Mouse (Mus musculus) megakaryocyte progenitor cell, adult 5-6 weeks (primary cell): Measurements from ENCODE around the gene Tnrc6a. TPM values are rescaled to one million over a fixed set of nuclear protein-coding genes. Genes with fewer than 3 reads are reported as not detected.
A peak's percentile ranks its signal among the peaks of the same experiment; 100 is the strongest.
"Not testable (repeated sequence)": the region's sequence is repeated elsewhere in the genome, so short reads cannot be mapped to it uniquely, and the experiment has no call there.

Source experiments
- ATAC-seq: replicated peaks from 2 replicates; pipeline ENCODE4 v1.8.0; 2016; ENCODE audit warnings: mild to moderate bottlenecking, moderate TSS enrichment, inconsistent platforms; ENCODE audit not compliant: poor library complexity
- total RNA-seq, 2 experiments: library from RNA; stranded (forward) in 1 of 2; stranded (reverse) in 1 of 2; fragments of 157-497, 149-512 nt in 1 of 2; fragments of 200-1000 nt in 1 of 2; gene quantifications; 2 replicates each; pipeline versions ENCODE4 v1.2.3 to v1.2.4; 2015 to 2017

Gene Tnrc6a
- total RNA-seq (2015) (20.9 and 29.3 TPM in 2 replicates), total RNA-seq (2017) (20.2 and 51.3 TPM in 2 replicates)

DNA sequence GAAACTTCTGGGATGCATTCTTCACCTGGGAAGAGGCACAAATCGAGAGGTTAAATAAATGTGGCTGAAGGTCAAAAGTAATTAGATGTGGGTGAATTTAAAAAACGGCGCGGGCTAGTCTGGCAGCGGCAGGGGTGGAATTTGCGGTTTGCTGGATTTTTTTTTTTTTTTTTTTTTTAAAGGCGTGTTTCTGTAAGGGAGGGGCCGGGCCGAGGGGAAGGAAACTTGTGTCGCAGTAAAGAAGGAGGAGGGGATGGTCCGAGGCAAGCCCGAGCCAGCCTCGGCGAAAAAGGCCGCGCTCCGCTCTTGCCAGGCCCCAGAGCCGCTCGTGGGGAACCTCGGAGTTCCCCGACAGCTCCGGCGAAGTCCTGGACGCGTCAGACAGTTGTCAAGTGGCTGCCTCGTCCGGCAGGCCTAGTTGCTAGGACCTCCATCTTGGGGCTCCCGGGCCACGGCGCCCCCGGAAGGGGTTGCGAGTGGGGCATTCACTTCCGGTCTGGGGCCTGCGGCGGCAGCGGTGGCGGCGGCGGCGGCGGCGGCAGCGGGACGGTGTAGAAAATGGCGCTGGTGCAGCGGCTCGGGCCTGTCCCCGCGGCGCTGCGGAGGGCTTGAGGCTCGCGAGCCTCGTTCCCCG lies at the start of gene Tnrc6a:
Tnrc6a (plus strand) TSS at position 221 of the 634 bp plus-strand sequence.
- ATAC-seq, result peak; percentile 92

DNA sequence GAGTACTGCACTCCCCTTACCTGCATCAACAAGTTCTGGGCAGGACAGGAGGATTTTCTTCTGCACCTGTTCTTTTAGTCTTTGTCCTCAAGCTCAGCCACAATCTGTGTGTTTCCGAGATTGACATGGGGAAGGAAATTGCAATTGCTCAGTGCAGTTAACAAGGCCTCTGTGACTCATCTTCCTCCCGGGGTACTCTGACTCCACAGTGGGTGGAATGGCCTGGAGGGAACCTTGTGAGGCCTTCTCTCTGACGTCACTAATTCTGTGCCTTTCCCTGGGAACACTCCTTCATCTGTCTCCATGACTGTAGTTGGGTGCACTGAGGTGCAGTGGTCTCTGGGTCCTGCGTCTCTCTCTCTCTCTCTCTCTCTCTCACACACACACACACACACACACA lies 41.4 kb upstream of the Tnrc6a start:
- ATAC-seq, result 0 out of 2 replicates have a peak, but pooled peaks have one; percentile 16

DNA sequence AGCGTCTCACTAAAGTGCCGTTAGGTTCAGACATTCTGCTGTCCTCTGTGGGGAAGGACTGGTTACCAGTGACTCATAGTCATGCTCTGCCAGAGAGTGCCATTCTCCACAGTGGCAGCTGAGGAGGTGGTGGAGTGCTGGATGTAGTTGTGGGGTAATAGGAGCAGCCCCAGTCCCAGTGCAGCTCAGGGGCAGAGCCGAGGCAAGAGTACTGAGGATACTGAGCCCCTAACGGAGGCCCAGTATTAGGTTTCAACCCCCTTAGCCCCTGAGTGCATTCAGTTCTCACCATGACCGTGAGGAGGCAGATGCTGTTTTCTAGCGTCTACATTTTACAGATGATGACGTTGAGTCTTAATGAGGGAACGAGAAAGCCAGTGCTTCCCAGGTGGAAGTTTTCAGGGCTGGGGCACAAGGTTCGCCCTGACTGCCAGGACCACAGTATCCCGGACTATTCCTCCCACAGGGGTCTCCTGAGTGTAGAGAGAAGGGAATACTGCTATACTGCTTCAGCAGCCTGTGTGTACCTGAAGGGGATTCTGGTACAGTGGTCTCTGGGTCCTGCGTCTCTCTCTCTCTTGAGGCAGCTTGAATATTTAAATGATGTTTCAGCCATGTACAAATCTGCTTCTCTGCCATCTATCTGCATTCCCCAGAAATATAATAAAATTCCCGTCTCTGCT lies 40.1 kb upstream of the Tnrc6a start:
- ATAC-seq, result no peak

DNA sequence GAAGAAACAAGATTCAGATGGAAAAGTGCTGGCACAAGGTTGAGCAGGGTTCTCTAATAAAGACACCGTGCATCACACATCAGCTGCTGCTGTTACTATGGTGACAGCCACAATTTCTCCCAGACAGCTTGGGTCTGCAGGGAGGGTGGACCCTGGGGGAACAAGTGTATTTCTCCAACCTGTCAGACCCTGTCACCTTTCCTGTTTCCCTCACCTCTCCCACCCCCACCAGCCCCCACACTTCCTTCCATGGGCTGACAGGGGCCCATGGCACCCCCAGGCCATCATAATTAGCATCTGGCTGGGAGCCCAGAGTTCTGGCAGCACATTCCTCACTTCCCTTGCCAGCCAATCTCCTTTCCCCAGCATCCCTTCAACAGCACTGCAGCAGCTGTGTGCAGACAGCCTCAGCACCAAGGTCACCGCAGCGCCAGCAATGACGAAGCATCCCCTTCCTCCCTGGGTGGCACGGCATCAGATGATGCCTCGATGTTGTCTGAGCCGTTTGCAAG lies 39.4 kb upstream of the Tnrc6a start:
- ATAC-seq, result peak; percentile 65

DNA sequence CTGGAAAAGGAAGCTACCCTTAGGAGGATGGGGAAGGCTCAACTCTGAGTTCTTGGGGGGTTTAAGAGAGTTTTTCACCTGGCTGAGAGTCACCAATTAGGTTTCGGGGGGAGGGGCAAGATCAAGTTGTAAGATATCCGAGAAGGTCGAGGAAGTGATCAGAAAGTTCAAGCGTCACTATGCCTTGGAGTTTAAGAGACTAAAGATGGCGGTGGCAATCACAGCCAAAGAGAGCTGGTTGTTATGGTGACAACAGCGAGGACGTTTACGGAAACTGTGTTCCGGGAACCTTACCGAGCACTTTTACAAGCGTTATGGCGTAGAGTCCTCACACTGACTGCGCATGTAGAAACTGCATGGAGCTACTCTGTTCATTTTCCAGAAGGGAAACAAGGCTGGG lies 39.0 kb upstream of the Tnrc6a start:
- ATAC-seq, result peak; percentile 62; the same call in 1 of the 2 replicates

DNA sequence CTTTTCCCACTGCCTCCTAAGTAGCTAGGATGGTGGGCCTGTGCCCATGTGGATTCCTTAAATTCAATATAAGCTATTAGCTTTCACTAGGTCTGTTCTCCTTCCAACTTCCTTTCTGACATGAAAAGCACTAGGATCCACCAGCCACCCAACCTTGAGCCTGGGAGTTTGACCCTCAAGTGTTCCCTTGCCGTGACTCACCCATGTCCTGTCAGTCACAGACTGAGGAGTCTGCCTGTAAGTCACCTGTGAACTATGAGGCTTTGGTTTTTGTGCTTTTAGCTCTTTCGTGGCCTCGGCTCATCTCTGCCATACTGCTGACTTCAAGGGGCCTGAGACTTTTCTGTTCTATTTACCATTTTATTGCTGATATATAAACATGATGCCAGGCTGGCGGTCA lies 34.8 kb upstream of the Tnrc6a start:
- no peak for ATAC-seq

DNA sequence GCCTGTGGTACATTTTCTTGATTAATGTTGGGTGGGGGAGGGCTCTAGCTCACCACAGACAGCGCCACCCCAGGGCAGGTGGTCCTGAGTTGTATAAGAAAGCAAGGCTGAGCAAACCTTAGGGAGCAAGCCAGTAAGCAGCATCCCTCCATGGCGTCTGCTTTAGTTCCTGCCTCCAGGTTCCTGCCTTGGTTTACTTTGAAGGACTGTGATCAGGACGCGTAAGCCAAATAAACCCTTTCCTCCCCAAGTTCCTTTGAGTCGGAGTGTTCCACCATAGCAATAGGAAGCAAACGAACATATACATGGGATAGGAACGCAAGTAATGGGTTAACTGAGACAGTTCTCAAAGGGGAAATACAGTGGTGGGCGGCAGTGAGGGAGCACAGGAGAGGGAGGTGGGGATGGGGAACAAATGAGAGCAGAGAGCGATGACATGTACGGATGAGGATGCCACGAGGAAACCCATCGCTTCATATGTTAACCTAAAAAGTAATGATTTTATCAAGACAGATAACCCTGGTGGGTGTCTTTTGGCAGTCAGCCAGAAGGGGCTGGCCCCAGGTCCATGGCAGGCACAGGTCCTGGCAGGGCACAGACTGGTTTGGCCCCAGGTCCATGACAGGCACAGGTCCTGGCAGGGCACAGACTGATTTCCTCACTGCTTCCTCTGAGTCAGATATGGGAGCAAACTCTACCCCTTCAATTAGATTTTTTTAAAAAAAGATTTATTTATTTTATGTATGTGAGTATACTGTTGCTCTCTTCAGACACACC lies 27.2 kb upstream of the Tnrc6a start:
- no peak for ATAC-seq

DNA sequence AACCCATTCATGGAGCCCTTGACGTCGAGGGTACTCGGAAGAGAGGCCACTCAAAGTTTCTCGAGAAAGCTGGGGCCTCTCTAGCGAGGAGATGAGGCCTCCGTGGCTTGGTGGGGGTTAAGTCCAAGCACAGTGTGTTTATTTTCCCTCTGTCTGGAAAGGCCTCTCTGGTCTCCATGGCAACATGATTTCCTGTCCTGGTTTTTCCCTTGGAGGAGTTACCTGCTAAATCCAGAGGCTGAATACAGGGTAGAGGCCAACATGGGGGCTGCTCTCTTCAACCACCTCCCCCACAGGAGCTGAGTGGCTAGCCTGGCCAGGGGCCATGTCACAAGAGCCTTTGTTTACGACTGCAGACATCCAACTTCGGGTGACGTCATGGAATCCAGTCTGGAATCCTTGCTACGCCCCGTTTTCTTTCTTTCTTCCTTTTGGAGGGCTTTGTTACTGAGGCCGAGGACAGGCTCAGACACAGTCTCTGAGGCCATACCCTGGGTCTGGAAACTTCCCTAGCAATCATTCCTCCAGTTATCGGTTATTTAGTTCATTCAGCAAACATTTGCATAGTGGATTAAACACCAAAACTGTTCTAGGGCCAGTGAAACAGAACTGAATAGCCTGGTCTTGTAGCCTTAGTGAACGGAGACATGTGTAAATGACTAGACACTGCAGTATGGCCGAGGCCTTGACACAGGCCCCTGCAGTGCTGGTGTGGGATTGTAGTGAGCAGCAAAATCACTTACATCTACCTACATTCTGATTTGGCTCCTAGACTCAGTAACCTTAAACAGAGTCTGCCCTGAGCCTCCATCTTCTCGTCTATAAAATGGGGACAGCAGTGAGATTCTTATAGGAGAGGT lies 25.6 kb upstream of the Tnrc6a start:
- no peak for ATAC-seq

DNA sequence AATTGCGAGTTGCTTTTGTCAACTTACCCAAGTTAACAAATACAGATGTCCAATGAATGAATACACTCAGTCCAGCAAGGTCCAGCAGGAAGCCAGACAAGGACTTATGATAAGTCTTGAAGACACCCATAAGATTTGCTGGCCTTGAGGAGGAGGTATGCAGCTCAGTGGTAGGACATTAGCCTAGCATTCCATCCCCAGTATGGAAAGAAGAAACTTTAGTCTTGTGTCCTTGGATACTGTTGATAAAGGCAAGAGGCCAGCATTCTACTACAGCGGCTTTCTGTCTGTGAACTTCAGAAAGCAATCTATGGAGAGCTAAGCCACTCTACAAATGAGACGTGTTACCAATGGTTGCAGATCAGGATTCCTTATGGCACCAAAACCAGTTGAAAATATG lies 22.4 kb upstream of the Tnrc6a start:
- no peak for ATAC-seq

DNA sequence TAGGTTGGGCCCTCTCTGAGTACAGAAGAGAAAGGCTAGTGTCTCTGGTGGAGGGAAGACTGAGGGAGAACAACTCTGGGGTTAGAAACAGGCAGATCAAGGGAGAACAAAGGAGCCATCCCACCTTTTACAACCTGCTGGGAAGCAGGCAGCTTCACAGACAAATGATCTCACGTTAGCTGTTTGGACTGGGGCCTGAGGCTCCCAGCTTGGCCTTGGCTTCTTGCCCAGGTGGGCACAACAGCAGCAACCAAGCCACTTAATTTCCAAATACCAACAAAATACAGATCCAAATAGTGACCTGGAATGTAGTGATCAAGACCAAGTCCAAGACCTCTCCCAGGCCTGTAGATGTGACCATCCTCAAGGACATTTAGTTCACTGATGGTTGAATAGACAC lies 18.3 kb upstream of the Tnrc6a start:
- not testable (repeated sequence) for ATAC-seq

DNA sequence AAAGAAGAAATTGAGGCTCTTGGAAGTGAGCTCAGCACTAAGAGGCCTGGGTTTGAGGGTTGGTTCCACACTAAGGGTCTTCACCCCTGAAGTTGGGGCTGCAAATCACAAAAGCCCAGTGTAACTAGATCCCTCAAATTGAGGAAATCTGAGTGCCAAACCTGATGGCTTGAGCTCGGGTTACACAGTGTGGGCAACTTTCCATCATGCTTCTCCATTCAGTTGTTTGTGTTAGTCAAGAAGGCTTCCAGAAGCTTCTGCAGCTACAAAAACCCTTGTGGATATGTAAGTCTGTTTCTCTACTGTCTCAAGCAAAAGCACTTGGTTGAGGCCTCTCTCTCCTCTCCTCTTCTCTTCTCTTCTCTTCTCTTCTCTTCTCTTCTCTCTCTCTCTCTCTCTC lies 17.8 kb upstream of the Tnrc6a start:
- ATAC-seq, result no peak

DNA sequence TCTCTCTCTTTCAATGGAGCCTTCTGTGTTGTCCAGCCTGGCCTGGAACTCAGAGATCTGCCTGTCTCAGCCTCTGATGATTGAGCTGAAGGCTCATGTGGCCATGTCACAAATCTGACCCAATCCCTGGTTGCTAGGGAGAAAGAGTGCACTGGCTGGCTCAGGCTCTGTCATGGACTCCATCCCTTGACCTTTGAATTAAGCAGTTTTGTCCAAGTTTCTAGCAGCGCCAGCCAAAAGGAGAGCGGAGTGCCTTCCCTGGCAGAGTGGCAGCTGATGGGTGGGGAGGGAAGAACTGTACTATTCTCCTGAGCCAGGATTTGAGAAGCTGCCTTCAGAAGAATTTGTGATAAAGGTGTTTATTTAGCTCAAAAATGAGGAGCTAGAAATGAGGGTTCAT lies 17.4 kb upstream of the Tnrc6a start:
- no peak for ATAC-seq

DNA sequence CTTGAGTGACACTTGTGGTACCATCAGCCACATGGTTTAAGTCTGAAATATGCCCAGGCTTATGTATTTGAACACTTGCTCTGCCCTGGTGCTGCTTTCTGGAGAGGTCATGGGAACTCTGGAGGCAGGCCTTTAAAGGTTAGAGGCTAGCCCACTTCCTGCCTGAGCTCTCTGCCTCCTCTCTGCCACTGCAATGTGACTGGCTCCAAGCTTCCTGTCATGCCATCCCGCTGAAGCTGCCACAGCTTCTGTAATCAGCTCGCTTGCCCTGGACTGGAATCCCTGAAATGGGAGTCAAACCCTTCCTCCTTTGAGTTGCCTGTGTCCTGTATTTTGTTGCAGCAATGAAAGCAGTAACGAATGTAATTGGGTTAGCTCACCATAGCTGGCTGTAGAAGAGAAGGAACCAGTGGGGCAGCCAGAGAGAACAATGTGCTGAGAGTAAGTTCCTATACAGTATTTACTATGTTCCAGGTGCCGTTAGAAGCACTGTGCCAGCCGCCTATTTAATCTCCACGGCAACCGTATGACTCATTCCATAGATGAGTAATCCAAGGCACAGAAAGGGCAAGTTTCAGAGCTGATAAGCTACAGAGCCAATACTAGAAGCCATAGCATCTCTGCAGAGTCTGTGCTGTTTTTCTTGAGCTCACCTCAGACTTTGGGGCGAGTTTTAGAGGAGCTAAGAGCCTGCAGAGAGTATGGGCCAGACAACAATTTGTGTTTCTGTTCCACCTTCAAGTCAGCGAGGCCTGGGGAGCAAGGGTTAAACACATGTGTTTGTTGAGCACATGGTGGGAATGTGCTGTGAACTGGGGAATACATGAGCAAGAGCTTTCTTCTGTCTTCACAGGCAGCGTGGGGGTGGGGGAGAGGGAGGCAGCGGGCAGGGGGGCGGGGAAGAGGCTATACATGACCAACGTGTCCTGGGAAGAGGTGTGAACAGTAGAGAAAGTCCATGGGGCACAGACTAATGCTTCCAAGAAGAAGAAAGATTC lies 15.3 kb upstream of the Tnrc6a start:
- ATAC-seq, result peak; percentile 58

DNA sequence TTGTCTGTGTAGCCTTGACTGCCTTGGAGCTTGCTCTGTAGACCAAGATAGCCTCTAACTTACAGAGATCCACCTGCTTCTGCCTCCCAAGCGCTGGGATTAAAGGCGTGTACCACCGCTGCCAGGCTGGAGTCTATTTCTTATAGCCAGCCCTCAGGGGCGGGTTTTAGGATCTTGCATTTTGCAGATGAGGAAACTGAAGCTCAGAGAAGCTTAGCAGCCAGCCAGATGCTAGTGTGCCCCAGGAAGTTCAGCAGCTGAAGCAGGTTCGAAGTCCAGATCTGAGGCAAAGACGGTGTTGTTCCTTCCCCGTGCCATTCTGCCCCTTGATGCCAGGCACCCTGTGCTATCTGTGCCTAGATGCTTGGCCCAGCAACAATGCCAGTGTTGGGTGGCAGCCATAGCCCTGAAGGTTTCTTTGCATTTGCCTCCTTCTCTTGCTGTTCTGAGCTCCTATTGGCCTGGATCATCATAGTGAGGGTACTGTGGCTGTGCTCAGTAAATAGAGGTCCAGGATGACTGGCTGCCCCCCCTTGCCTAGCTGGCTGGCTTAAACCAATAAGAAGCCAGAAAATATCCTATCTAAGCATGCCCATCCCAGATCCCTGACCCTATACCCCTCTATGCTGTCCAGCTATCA lies 14.2 kb upstream of the Tnrc6a start:
- no peak for ATAC-seq

DNA sequence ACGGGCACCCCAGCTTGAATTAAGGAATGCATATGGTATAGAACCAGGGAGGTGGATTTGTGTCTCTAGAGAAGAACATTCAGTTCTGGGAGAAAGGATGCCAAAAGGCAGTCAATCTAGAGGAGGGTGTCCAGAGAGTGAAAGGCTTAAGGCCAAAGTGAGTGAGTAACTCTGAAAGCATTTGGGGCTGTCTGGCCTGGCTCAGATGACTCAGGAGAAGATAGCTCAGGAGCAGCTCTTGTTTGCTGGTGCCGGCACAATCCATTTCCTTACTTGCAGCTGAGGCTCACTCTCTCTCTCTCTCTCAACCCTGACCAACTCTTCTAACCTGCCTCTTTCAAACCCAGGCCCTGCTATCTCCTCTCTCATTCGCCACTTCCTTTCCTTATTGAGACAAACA lies 13.6 kb upstream of the Tnrc6a start:
- no peak for ATAC-seq

DNA sequence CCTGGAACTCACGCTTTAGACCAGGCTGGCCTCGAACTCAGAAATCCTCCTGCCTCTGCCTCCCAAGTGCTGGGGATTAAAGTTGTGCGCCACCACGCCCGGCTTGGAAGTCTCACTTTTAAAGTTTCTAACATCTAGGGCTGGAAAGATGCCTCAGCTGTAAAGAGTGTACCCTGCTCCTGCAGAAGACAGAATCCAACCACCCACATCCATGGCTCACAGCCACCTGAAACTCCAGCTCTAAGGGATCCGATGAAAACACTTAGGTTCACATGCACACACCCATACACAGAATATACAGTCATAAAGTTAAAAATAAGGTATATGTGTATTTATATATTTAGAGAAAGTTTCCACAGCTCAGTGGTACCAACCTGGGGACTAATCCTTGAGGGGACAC lies 10.1 kb upstream of the Tnrc6a start:
- ATAC-seq, result no peak

DNA sequence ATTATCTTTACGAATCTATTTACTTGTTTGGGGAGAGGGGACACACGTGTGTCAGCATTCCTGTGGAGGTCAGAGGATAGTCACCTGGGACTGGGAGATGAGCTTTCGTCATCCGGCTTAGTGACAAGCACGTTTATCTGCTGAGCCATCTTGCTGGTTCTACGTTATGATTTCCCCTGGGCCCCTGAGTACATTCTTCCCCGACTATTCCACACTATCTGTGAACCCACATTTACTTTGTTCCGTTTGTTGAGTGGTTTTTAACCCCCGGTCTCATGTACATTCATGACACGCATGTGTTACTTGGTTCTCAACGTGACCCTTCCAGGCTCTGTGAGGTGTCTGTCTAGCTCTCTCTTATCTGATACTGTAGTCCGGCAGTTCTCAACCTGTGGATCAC lies 6.9 kb upstream of the Tnrc6a start:
- peak; percentile 17; the same call in 1 of the 2 replicates for ATAC-seq

DNA sequence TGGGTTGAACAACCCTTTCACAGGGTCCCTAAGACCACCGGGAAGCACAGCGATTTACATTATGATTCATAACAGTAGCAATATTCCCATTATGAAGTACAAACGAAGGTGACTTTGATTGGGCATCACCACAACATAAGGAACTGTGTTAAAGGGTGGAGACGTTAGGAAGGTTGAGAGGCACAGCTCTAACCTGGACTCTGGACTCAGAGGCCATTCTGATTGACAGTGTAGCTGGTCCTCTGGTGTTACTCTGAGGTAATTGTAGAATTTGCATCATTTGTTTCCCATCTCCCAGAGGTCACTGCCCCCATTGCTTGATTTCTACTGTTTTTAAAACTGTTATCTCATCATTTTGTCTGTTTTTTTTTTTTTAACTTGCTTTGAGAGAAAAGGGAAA lies 6.5 kb upstream of the Tnrc6a start:
- ATAC-seq, result no peak

DNA sequence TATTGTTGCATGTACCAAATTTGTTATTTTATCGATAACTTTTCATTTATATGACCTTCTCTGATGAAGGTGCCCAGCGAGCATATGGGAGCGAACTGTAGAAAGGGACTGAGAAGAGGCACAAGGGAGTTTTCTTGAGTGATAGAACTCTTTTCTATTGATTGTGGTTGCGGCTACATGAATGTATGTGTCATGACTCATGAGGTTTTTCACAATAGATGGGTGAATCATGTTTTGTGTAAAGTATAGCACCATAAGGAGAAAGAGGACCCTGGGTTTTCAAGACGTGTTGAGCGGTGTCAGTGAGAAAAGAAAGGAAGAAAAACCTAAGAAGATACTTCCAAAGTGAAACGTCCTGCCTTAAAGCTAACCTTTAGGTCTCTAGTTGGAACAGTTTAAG lies 3.2 kb upstream of the Tnrc6a start:
- no peak for ATAC-seq
